Mouse (Mus musculus): ENCODE measurements around the gene Gcm1.

Gcm1 gene

DNA sequence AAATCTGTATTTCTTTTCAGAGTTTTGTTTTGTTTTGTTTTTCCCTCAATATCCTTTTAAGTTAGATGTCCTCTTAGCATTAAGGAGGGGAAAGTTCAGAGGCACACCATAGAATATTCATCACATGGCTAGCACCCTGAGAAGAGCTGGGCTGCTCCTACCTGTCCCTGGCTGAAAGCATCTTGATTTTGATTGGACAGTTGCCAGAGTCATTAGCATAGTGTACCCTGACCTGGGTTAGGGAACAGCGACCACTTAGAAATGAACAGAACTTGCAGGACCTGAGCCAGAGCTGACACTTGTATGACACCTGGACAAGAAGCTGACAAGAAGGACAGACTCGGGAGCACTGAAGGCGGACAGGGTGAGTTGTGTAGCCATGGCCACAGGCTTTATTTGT lies at the start of gene Gcm1:
Gene Gcm1, plus strand, starts transcription at position 248 of the 400 bp plus-strand sequence.
- peak; percentile 68 for DNase-seq

DNA sequence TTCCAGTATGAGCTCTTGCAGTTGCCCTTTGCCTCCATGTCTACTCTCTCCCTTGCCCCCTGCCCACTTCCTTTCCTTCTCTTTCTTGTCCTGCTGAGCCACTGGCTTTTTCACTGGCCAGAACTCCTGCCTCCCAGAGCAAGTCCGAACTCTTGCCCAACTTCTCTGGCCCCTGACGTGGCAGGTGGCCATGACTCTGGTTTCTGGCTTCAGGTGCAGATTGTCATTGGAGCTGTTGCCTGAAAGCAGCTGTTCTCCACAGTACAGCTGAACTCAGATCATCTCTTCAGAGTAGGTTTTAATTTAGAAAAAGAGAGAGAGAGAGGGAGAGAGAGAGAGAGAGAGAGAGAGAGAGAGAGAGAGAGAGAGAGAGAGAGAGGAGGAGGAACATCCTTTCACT lies 48.4 kb upstream of the Gcm1 start:
- no peak for DNase-seq

DNA sequence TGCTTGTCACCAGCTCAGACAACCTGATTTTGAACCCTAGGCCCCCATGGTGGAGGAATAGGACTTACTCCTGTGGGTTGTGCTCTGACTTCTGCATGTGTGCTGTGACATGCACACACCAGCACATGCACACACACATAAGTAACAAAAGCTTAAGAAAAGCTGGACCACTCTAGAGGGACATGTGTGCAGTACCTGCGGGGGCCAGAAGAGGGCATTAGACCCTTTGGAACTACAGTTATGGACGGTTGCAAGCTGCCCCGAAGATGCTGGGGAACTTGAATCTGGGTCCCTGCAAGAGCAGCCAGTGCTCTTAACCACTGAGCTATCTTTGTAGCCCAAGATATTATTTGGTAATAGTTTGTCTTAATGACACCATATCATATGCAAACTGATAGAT lies 46.2 kb upstream of the Gcm1 start:
- DNase-seq = no peak

DNA sequence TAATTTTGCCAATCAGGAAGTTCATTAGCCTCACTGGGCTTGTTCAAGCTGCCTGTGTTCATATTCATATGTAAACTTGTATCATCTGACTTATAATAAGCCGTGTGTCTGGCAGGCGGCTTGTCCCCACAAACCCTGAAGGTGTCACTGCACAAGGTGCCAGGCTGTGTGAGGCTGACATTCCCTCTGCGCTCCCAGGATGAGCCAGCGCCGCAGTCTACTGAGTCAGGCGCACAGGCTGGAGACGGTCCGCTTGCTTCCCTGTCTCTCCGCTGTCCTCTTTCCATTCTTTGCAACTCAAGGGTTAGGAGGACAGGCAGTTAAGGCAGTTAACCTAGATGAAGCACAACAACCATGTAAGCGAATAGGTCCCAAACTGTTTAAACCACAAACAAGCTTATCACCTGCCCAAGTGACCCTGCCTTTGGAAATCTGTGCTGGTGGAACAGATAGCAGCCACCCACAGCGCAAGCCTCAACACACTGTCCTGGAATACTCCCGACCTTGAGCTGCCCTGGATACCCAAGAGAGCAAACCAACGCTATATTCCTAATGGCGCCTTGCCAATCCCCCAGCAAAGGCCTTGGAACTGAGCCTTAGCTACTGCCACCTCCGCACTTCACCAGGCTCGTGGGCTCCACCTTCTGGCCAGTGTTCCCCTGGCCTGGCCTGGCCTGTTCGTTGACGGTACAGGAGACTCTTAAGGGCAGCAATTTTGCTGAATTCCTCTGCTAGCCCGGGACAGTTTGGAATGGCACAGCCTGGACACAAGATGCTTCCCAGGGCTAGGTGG lies 45.3 kb upstream of the Gcm1 start:
- DNase-seq = peak; percentile 82

DNA sequence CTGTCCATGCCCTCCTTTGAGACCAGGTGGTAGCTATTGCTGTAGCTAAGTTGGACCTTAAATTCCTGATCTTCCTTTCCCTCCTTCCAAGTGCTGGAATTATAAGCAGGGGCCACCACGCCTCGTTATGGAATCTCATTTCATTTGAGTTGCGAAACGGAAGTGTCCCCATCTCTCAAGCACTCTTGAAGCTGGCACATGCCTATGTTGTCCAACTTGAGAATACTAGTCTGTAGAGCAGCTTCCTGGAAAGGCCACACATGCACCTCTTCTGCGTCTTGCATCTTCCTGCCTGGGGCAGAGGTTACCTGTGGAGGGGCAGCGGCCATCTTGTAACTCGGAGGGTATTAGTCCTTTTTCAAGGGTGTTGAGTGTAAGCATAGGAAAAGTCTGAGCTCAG lies 42.3 kb upstream of the Gcm1 start:
- DNase-seq = no peak

DNA sequence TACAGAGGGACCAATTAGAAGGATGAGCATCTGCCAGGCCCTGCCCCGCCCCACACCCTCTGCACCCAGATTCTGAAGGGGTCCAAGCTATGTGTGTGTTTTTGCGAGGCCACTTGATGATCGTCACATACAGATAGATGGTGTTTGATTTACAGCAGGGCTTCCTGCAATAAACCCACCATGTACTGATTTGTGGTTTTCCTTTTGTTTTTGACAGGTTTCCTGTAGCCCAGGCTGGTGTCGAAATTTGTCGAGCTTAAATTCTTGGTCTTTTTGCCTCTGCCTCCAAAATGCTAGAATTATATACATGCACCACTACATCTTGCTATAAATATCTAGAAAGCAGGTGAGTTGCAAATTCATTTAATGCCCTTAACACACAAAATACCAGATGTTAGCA lies 41.5 kb upstream of the Gcm1 start:
- no peak for DNase-seq

DNA sequence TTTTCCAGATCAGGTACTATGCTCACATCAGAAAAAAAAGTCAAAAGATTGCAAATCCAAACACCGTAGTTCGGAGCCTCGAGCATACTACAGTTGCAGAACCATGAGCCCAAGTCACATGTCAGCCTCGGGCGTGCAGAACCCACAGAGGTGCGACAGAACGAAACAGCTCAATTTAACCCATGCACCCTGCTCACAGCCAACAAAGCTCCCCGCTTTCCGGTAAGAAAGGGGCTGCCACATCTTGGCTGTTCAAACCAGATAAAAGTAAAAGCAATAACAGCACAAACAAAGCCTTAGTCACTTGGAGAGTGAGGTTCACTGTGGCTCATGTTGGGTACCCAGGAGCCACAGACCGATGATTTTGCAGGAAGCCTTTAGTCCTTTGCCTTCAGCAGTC lies 41.0 kb upstream of the Gcm1 start:
- no peak for DNase-seq

DNA sequence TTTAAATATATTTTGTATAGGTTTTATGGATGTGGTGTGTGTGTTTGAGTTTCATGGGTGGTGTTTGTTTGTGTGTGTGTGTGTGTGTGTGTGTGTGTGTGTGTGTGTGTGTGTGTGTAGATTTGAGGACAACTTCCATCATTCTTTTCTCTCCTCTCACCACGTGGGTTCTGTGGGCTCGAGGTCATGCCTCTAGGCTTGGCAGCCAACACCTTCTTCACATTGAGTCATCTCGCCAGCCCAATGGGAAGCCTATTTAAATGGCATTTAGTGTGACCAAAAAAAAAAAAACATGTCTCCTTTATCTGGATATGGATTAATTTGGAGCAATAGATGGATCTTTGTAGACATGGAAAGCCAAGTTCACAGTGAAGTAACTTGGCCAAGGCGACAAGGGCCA lies 39.7 kb upstream of the Gcm1 start:
- DNase-seq = no peak

DNA sequence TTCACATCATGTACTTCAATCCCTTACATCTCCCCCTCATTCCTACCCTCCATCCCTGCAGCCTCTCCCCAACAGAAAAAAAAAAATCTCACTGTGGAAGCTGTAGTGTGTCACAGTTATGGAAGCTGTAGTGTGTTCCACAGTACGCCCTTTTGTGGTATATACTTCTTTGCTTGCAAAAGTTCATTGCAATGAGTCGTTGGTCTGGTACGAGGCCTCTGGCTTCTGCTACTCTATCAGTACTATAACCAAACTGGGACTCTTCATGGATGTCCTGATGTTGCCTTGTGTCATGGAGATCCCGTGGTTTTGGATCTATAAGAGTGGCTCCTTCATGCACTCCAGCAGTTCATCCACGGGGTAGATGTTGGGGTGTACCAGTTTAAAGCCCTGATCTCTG lies 39.0 kb upstream of the Gcm1 start:
- DNase-seq = no peak

DNA sequence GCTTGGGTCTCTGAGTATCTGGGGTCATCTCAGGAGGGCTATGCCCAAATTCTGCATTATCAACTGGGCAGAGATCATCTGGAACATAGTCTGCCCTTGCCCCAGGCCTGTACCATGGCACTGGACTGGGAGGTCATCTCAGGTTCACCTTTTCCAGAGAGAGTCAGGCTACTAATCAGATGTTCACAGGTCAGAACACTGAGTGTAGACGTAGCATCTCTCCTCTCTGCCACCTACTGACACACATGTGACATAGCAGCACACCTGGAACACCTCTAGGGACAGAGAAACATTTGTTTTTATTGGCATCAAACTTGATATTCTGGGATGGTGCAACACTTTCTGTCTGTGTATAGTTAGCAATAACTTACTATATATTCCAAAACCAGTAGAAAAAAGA lies 37.9 kb upstream of the Gcm1 start:
- no peak for DNase-seq

DNA sequence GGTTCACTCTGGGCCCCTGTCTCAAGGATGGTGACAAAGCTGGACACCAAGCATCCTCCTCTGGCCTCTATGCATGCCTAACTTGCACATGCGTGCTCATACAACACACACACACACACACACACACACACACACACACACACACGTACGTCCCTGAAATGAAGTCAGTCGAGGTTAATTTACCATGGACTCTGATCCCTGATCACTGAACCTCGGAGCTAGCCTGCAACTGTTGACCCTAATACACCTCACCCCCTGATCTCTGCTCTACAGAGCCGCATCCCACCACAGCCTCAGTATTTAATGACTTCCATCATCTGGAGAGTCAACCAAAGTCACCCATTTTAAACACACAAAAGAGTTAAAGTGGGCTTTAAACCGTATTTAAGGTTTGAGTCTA lies 35.9 kb upstream of the Gcm1 start:
- peak; percentile 35 for DNase-seq

DNA sequence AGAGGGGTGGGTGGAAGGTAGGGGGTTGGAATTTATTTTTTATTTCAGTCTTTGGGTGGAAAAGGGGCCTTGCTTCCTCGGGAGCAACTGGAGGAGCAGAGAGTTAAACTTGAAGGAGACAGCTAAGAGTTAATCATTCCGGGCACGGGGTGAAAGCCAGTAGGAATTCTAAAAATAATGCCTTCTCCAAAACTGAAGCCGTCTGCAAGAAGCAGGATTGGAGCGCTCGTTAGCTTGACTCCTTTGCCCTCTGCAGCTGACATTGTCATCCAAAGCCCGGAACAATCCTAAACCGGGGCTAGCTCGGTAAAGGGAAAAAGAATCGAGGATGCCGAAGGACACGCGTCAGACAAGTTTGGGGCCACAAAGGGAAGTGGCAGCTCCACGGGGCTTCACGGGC lies 35.4 kb upstream of the Gcm1 start:
- DNase-seq = peak; percentile 26

DNA sequence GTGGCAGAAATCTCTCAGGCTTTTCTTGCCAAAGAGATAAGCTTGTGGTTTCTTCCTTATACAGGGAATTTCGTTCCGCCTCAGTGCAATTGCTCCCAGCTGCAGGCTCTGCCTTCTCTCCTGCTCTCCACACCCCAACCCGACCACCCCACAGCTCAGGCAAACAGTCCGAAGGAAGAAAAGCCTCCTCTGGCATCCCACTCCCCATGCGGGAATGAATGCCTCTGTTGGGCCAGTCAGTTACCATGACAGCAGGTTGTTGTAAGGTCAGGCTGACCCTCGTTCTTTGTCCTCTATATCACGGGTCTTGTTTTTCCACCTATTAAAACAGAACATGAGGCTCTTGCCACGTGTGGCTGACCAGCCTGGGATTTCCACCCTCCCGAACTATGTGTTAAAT lies 30.5 kb upstream of the Gcm1 start:
- DNase-seq = peak; percentile 75

DNA sequence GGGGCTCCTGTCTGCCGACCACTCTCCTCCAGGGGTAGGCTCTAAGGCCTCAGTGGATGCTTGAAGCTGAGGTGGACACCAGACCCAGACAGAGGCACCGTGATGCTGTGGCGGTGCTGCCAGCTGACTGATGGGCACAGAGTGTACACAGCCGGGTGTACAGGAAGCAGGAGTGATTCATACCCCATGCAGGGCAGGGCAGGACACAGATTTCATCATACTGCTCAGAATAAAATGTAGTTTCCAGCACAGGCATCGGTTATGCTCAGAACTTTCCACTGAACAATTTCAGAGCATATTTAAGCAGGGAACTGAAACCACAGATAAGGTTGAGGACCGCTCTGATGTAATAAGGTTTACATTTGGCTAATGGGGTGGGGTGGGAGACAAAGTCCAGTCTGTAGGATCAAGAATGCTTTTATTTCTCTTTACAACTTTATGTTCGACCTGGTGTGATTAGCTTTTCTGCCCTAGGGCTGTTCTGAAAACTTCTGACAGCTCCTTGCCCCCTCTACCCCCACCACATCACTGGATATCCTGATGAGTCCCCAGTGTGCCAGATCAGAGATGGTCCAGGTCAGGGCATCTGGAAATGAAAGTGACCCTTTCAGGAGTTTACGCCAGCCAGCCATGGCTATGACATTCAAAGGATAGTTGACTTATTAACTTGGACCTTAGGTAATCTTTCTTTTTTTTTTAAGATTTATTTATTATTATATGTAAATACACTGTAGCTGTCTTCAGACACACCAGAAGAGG lies 29.4 kb upstream of the Gcm1 start:
- DNase-seq = peak; percentile 40

DNA sequence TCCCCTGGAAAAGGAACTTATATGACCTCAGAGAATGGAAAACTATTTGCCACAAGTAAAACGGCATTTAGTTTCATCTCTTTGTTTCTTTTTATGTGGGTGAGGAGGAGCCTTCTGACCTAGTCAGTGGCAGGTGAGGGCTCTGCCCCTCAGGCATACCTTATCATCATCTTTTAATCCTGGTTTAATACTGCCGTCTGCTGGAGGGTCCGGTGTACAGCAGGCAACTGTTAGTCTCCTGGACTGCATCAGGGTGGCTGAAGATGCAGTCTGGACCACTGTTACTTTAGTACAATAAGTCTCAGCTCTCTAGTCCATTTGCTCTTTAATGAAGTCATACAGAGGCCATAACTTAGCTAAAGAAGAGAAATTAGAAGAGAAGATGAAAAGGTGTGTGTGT lies 26.9 kb upstream of the Gcm1 start:
- DNase-seq = peak; percentile 39

DNA sequence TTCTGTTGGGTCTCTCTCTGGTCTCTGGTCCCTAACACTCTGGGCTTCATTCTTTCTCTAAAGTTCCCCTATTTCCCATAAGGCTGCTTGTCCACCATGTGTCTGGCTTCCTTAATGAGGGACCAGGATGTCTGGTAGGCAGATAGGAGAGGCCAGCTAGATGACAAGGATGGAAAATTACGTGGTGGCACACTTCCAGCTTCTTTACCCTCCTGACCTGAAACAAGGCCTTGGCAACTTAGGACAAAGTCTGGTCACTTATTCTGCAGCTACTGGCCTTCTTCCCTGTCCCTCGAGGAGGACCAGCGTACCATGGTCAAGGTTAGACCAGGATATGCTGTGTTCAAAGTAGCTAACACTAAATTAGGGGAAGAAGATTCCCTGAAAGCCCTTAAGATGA lies 24.6 kb upstream of the Gcm1 start:
- DNase-seq = peak; percentile 59

DNA sequence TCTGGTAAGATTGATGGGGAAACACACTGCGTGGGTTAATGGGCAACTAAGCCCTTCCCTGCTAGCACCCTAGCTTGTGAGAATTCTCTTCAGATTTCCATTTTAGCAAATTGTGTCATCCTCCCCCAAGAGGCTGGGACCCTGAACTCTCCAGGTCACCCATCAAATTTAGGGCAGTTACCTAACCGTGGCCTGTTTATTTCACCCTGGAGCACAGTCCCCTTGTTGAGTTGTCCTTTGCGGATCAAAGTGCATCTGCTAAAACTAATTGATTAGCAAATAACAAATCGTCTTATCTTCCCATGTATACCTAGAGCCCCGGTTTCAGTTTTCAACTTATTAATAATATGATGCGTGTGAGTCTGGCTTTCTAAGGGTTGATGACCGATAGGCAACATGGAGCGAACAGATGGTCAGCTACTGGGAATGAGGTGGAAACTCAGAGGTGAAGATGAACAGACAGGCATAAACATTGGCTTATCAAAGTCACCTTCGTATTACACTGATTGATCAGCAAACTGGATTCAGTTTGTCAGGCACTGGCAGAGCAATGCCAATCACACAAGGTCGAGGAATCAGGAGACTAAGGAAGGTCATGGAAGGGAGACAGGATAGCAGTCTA lies 20.8 kb upstream of the Gcm1 start:
- DNase-seq = no peak

DNA sequence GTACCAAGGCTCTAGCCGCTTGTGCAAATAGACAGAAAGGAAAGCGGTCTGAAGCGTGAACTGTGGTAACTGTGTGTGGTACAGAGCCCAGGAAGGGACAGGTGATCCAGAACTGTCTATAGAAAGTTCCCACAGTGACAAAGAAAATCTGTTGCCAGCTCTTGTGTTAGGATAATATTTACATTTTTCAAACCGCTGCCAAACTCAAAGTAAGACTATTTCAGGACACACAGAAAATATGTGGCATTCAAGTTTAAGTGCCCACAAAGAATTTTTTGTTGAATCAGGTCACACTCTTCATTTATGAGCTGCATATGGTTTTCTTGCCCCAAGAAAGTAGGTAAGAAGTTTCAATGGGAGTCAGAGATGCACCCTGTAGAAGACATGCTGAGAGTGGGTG lies 18.8 kb upstream of the Gcm1 start:
- no peak for DNase-seq

DNA sequence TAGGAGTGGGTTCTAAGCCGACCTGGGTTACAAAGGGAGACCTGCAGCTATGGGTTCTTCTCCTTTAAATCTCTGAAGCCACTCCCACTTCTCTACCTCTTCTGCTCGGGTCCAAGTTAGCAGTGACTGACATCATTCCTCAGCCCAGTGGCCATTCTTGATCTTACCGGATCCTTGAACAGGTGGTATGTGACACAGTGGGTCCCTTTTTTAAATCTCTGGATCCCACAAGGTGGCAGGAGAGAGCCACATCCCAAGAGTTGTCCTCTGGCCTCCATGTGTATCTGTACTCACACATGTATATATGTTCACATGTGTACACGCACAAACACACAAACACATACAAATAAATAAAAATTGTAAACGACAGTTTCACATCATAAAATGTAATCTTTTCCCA lies 16.4 kb upstream of the Gcm1 start:
- DNase-seq = no peak

DNA sequence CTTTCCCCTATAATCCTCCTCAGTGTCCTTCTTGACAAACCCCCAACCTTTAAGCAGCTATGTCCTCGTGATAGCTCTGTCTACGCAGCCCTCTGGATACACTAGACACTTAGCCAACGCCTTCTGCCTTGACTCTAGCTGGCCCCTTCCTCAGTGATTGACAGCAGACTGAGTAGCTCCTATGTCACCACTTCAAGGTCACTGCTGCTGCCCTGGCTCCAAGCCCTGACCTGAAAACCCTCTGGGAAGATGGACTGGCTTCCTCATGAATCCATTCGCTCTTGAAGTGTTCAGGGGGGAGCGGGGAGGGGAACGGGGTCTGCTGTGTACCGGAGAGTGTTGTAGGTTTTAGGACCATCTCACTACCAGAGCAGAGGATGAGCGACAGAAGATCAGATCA lies 15.9 kb upstream of the Gcm1 start:
- DNase-seq = no peak

DNA sequence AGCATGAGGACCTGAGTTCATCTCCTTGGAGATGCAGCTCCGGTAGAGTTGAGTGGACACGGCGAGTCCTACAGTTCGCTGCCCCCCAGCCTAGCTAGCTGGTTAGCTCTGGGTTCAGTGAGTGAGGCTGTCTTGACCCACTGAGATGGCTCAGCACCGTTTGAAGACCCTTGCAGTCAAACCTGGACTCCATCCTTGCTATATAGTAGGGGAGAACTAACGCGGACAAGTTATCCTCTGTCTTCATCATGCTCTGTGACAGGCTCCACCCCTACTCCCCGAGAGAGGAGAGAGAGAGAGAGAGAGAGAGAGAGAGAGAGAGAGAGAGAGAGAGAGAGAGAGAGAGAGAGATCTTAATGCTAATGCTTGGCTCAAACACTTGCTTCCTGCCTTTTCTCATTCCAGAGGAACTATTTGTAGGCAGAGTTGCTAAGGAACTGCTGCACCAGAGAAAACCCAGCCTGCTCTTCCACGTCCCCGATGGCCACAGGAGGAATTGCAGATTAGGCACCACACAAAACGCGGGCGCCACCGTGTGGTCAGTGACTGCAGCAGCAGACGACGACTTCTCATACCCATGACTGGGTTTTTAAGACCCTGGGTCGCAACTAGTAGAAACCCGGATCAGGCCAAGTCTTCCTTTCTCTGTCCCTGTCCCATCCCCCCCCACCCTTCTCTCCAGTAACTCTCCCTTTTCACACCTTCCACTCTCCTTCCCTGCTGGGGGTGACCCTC lies 12.8 kb upstream of the Gcm1 start:
- DNase-seq = peak; percentile 63

DNA sequence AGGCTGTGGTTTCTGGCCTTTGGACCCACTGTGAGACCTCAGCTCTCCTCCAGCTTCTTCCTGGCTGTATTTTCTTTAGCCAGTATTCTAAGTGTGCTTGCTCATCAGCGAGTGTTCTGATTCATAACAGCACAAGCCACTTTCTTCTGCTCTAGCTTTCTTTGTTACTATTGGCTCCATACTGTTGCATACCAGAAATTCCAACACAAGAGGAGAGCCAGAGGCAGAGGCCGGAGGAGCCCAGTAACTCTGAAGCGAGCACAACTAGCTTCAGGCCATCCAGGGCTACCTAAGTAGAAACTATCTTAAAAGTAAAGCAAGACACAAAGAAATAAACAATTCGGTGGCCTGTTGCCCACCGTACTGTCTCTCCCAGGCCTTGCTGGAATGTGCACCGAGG lies 6.6 kb upstream of the Gcm1 start:
- DNase-seq = peak; percentile 20

DNA sequence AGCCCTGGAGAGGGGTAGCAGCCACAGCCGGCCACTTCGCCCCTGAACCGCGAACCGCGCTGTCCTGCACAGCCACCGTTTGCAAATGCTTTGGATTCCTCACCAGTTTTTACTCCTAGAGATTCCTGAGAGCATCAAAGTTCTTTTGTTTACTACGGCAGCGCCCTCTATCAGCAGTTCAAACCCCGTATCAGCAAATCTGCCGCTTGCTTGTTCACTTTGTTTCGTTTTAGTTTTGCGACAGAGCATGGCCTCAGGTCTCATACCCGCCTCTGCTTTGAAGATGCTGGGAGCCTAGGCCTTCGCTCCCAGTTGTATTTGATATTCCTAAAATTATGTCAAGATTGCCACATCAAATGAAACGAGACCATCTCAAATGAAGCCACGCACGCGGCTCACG lies 5.0 kb upstream of the Gcm1 start:
- no peak for DNase-seq

Data from kidney, adult 11 months (tissue).